Mouse (Mus musculus) left cerebral cortex, adult 8-10 months (tissue): ENCODE results near the gene Impg2. TPM values are rescaled to one million over a fixed set of nuclear protein-coding genes. Genes with fewer than 3 reads are reported as not detected.

Experiments
- DNase-seq, 2 experiments: peaks; one replicate each; pipeline ENCODE4 v3.0.0; 2022; ENCODE audit warnings: low spot score in 2 of 2
- total RNA-seq, 4 experiments: library from RNA; stranded (reverse); gene quantifications; 2 replicates each; pipeline ENCODE4 v1.2.4; 2022

Impg2 gene
- total RNA-seq, 4 experiments from 2014 or later: 0.41 to 0.68 (median 0.55) TPM

- no peak for DNase-seq
Observed at GRCm38 (mm10) chr16:56298836-56299235, 94.7 kb downstream of the Impg2 start.

DNA sequence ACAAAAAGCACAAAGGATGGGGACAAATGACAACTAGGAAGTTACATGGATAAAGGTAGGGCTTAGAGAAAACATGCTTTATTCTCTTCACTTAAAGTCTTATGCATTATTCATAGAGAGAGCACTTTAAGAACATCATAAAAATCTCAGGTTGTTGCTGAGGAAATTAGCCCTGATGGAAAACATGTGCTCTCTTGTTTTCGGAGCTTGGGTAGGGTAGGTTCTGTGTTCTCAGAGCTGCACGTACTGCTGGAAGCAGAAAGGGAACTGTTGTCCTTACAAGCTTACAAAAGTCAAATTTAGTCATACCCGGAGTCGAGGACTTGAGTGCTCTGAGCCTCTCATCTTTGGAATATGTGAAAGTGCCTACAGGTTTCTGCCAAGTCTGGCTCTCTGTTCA lies 98.9 kb downstream of the Impg2 start:
- DNase-seq: no peak

DNA sequence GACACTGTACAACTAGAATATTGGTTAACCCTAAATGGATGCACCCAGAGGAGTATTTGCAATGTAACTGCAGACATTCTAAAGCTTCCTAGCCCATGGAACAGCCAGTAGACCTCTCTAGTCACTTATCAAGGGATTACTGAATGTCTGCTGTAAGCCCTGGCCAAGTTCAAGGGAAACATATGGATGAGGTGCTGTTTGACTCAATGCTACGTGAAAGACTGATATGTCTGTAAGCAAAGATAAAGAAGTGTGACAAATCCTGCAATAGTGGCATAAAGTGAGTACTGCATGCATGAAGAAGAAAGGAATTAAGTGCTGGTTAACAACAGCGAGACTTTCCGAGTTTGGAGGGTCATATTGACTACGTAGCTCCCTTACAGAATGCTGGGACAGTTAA lies 100.1 kb downstream of the Impg2 start:
- no peak for DNase-seq

- DNase-seq: no peak
Observed at GRCm38 (mm10) chr16:56307575-56307974, 103.5 kb downstream of the Impg2 start.

DNA sequence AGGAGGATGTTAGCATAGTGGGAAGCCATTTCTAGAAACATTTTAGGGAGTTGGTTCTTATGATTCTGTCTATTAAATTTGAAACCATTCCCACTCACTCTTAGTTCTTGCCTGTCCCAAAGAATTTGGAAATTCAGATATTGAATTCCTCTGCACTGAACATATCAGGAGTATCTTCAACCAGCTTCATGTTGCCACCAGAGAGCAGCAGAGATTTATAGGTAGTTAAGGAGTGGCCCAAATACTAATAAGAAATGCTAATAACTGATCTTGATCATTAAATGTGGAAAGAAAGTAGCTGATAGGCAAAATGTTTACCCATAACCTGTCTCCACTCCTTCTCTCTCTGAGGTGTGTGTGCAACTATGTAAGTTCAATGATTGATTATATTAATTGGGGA lies 107.2 kb downstream of the Impg2 start:
- no peak for DNase-seq

Other genes with a start within 250 kb of the Impg2 start
- gene Rpl24, start 238.0 kb upstream of the Impg2 start, total RNA-seq: 100 to 1,000 TPM; 369 to 438 (median 401) TPM
- 10 to 100 TPM; 44.1 to 46.6 (median 46.5) TPM for gene Zbtb11, start 230.4 kb upstream of the Impg2 start, total RNA-seq
- 100 to 1,000 TPM; 173 to 198 (median 182) TPM for gene Pcnp, start 174.6 kb upstream of the Impg2 start, total RNA-seq
- gene Trmt10c, start 166.5 kb upstream of the Impg2 start, total RNA-seq: 10 to 100 TPM in 1 of 4 experiments, 1 to 10 TPM in 3; 8.6 to 10.4 (median 9.1) TPM
- 10 to 100 TPM; 39.2 to 44.4 (median 42.8) TPM for gene Senp7, start 156.0 kb upstream of the Impg2 start, total RNA-seq